Mouse (Mus musculus): ENCODE results near the gene Auts2. TPM values are rescaled to one million over a fixed set of nuclear protein-coding genes. Genes with fewer than 3 reads are reported as not detected.
A peak's percentile ranks its signal among the peaks of the same experiment; 100 is the strongest.
"Not testable (repeated sequence)": the region's sequence is repeated elsewhere in the genome, so short reads cannot be mapped to it uniquely, and the experiment has no call there.

The Auts2 gene
- polyA plus RNA-seq (2012; rRNA removed) = 7.0 and 9.2 TPM in 2 replicates

GRCm38 (mm10) chr5:132543118-132544071 is at the start of gene Auts2:
Auts2 (minus strand) TSS chr5:132543344.
- H3K36me3 ChIP-seq (ENCODE audit: control insufficient read depth, insufficient read depth, low read length) = no peaks in the 10 kb centered on the region
- peaks cover 6% of the 10 kb centered on the region for H3K4me1 ChIP-seq (ENCODE audit: control insufficient read depth, insufficient read depth, low read length)
- peak within 1 kb of the TSS; percentile 63 for H3K4me3 ChIP-seq (ENCODE audit: insufficient read depth, low read depth, low read length)
- peak; percentile 74 for DNase-seq
- H3K27ac ChIP-seq (ENCODE audit: insufficient read depth, low read depth, low read length) = no peak within 1 kb of the TSS
- H3K27me3 ChIP-seq (replicated peaks; ENCODE audit: control insufficient read depth, insufficient read depth, low read length) = peaks cover 2% of the 10 kb centered on the region
- TF ChIP-seq POLR2A (IDR thresholded peaks at IDR 0.05; ENCODE audit: low read depth, low read length) = no peak
- no peak for TF ChIP-seq CTCF (conservative IDR thresholded peaks at IDR 0.05; ENCODE audit: insufficient read depth, insufficient read length, low read depth, low read length)
- 1% methylated on average over 101 of the region's 105 CpGs for WGBS

GRCm38 (mm10) chr5:132591721-132592695 is 48.9 kb upstream of the Auts2 start:
- Histone ChIP-seq H3K4me3 (ENCODE audit: insufficient read depth, low read depth, low read length) (no peak overlapping the region), H3K27ac (ENCODE audit: insufficient read depth, low read depth, low read length) (no peak overlapping the region), H3K36me3 (ENCODE audit: control insufficient read depth, insufficient read depth, low read length) (no peaks in the 10 kb centered on the region), H3K27me3 (replicated peaks; ENCODE audit: control insufficient read depth, insufficient read depth, low read length) (no peaks in the 10 kb centered on the region), H3K4me1 (ENCODE audit: control insufficient read depth, insufficient read depth, low read length) (no peaks in the 10 kb centered on the region)
- no peak for DNase-seq
- no peak for TF ChIP-seq POLR2A (IDR thresholded peaks at IDR 0.05; ENCODE audit: low read depth, low read length)
- no peak for TF ChIP-seq CTCF (conservative IDR thresholded peaks at IDR 0.05; ENCODE audit: insufficient read depth, insufficient read length, low read depth, low read length)
- 91% methylated on average over 24 of the region's 24 CpGs for WGBS

GRCm38 (mm10) chr5:132579774-132580173 is 36.6 kb upstream of the Auts2 start:
- Histone ChIP-seq H3K27ac (ENCODE audit: insufficient read depth, low read depth, low read length) (no peak overlapping the region), H3K4me1 (ENCODE audit: control insufficient read depth, insufficient read depth, low read length) (no peaks in the 10 kb centered on the region), H3K27me3 (replicated peaks; ENCODE audit: control insufficient read depth, insufficient read depth, low read length) (no peaks in the 10 kb centered on the region; the same call in 1 of the 2 replicates), H3K36me3 (ENCODE audit: control insufficient read depth, insufficient read depth, low read length) (no peaks in the 10 kb centered on the region), H3K4me3 (ENCODE audit: insufficient read depth, low read depth, low read length) (no peak overlapping the region)
- 78% methylated on average over 7 of the region's 7 CpGs for WGBS
- DNase-seq = no peak
- TF ChIP-seq CTCF (conservative IDR thresholded peaks at IDR 0.05; ENCODE audit: insufficient read depth, insufficient read length, low read depth, low read length) = no peak
- TF ChIP-seq POLR2A (IDR thresholded peaks at IDR 0.05; ENCODE audit: low read depth, low read length) = no peak

- WGBS = 81% methylated on average over 6 of the region's 6 CpGs
- H3K27me3 ChIP-seq (replicated peaks; ENCODE audit: control insufficient read depth, insufficient read depth, low read length) = not testable (repeated sequence)
These were observed 17.6 kb upstream of the Auts2 start for GRCm38 (mm10) chr5:132560771-132561170.

GRCm38 (mm10) chr5:132545761-132546160 is 2.6 kb upstream of the Auts2 start:
- no peak for DNase-seq
- H3K27me3 ChIP-seq (replicated peaks; ENCODE audit: control insufficient read depth, insufficient read depth, low read length) = peaks cover 2% of the 10 kb centered on the region
- H3K36me3 ChIP-seq (ENCODE audit: control insufficient read depth, insufficient read depth, low read length) = no peaks in the 10 kb centered on the region
- no peak overlapping the region for H3K4me3 ChIP-seq (ENCODE audit: insufficient read depth, low read depth, low read length)
- WGBS = 71% methylated on average over 1 of the region's 1 CpGs
- H3K4me1 ChIP-seq (ENCODE audit: control insufficient read depth, insufficient read depth, low read length) = peaks cover 6% of the 10 kb centered on the region
- no peak overlapping the region for H3K27ac ChIP-seq (ENCODE audit: insufficient read depth, low read depth, low read length)
- TF ChIP-seq POLR2A (IDR thresholded peaks at IDR 0.05; ENCODE audit: low read depth, low read length) (no peak), CTCF (conservative IDR thresholded peaks at IDR 0.05; ENCODE audit: insufficient read depth, insufficient read length, low read depth, low read length) (no peak)

More at GRCm38 (mm10) chr5:132560771-132561170, 17.6 kb upstream of the Auts2 start:
- not testable (repeated sequence) for H3K4me1 ChIP-seq (ENCODE audit: control insufficient read depth, insufficient read depth, low read length); H3K4me3 ChIP-seq (ENCODE audit: insufficient read depth, low read depth, low read length); DNase-seq; H3K27ac ChIP-seq (ENCODE audit: insufficient read depth, low read depth, low read length); H3K36me3 ChIP-seq (ENCODE audit: control insufficient read depth, insufficient read depth, low read length)

GRCm38 (mm10) chr5:132544176-132544995 is 1.2 kb upstream of the Auts2 start:
- Histone ChIP-seq H3K4me3 (ENCODE audit: insufficient read depth, low read depth, low read length) (no peak overlapping the region), H3K27ac (ENCODE audit: insufficient read depth, low read depth, low read length) (no peak overlapping the region), H3K4me1 (ENCODE audit: control insufficient read depth, insufficient read depth, low read length) (peaks cover 6% of the 10 kb centered on the region), H3K36me3 (ENCODE audit: control insufficient read depth, insufficient read depth, low read length) (no peaks in the 10 kb centered on the region), H3K27me3 (replicated peaks; ENCODE audit: control insufficient read depth, insufficient read depth, low read length) (peaks cover 2% of the 10 kb centered on the region)
- DNase-seq = no peak
- TF ChIP-seq POLR2A (IDR thresholded peaks at IDR 0.05; ENCODE audit: low read depth, low read length) (no peak), CTCF (conservative IDR thresholded peaks at IDR 0.05; ENCODE audit: insufficient read depth, insufficient read length, low read depth, low read length) (no peak)
- 13% methylated on average over 26 of the region's 26 CpGs for WGBS

Data from kidney, adult 2 months (tissue).